Mouse (Mus musculus) limb, embryonic 14.5 days (tissue): ENCODE data around the gene Epha5. TPM values are rescaled to one million over a fixed set of nuclear protein-coding genes. Genes with fewer than 3 reads are reported as not detected.

Experiments used
- ATAC-seq: fragments of 200-750 bp; cut with Nextera tagmentation; 2 replicates; pipeline ENCODE4 v1.8.0; 2017; ENCODE audit warnings: low read depth, moderate number of reproducible peaks, moderate TSS enrichment; ENCODE audit not compliant: low FRiP score
- DNase-seq: peaks from one replicate; pipeline ENCODE4 v3.0.0-alpha.2; 2015; ENCODE audit warnings: low spot score
- H3K27ac ChIP-seq: fragments of 300-500 bp; sonication (generic); replicated peaks from 2 replicates; pipeline ENCODE4 v1.5.1; 2014; ENCODE audit warnings: low read depth, mild to moderate bottlenecking, low read length, moderate library complexity, mixed read lengths
- H3K27me3 ChIP-seq: fragments of 300-500 bp; sonication (generic); 2 replicates; pipeline ENCODE4 v1.6.1; 2014; ENCODE audit warnings: low read length, mixed read lengths; ENCODE audit not compliant: control insufficient read depth, insufficient read depth
- H3K36me3 ChIP-seq: fragments of 300-500 bp; sonication (generic); 2 replicates; pipeline ENCODE4 v1.6.1; 2014; ENCODE audit warnings: mild to moderate bottlenecking, low read length, moderate library complexity, mixed read lengths; ENCODE audit not compliant: control insufficient read depth, insufficient read depth
- H3K4me1 ChIP-seq: fragments of 300-500 bp; sonication (generic); 2 replicates; pipeline ENCODE4 v1.6.1; 2014; ENCODE audit warnings: antibody characterized with exemption, low read length, mixed read lengths; ENCODE audit not compliant: control insufficient read depth, insufficient read depth
- H3K4me2 ChIP-seq: fragments of 300-500 bp; sonication (generic); replicated peaks from 2 replicates; pipeline ENCODE4 v1.6.1; 2014; ENCODE audit warnings: low read depth, mild to moderate bottlenecking, low read length, moderate library complexity; ENCODE audit not compliant: severe bottlenecking
- H3K4me3 ChIP-seq: fragments of 300-500 bp; sonication (generic); replicated peaks from 2 replicates; pipeline ENCODE4 v1.5.1; 2014; ENCODE audit warnings: low read length
- H3K9ac ChIP-seq: fragments of 300-500 bp; sonication (generic); 2 replicates; pipeline ENCODE4 v1.6.1; 2014; ENCODE audit warnings: mild to moderate bottlenecking, low read depth, low read length, moderate library complexity; ENCODE audit not compliant: severe bottlenecking
- H3K9me3 ChIP-seq: fragments of 300-500 bp; sonication (generic); 2 replicates; pipeline ENCODE4 v1.6.1; 2016; ENCODE audit warnings: low read length; ENCODE audit not compliant: control insufficient read depth
- POLR2A ChIP-seq: fragments of 200-500 bp; IDR thresholded peaks from 2 replicates; pipeline ENCODE4 v1.8.0; 2012; ENCODE audit warnings: inconsistent platforms, mild to moderate bottlenecking, moderate library complexity, borderline replicate concordance; ENCODE audit not compliant: insufficient read depth, insufficient read length; ENCODE audit errors: extremely low read depth
- WGBS: fragments of 180-500 bp; shearing (Covaris S2); extraction: QIAGEN DNeasy Blood & Tissue Kit; methylation state at CpG from one replicate; pipeline ENCODE4 v1.1.7; 2014; 5-methylcytosine and 5-hydroxymethylcytosine counted together
- polyA plus RNA-seq, 2 experiments: library from polyadenylated mRNA; depleted of rRNA in 1 of 2; stranded (reverse) in 1 of 2; unstranded in 1 of 2; fragments of >200 nt; fragmentation: Nextera tagmentation in 1 of 2; extraction: Ambion mirVana in 1 of 2; gene quantifications; 2 replicates each; pipeline versions ENCODE4 v1.2.1 to v1.2.3; 2012 to 2014

Epha5 gene
- polyA plus RNA-seq, 2 experiments, result 4.0 to 6.2 TPM

DNA sequence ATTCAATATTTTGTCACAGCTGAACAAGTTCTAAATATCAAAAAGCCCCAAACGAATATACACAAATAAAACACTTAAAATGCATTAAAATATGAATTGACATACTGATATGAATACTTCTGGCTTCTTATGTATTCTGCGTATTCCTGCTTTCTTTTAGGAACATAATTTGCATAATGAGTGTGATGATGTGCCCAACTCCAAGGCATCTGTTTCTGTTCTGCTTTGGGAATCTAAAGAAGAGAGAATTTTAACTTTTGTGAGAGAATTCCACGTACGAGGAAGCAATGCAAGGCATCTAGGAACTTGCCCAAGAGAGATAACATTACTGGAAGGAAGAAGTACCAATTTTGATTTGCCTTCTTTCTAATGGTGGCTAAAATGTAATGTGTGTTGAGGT, 151.8 kb downstream of the Epha5 start:
- DNase-seq, result no peak
- no peak for TF ChIP-seq POLR2A
- no peak overlapping the region for H3K4me3 ChIP-seq
- WGBS, result 83% methylated on average over 4 of the region's 4 CpGs
- no peaks in the 10 kb centered on the region for H3K9me3 ChIP-seq
- H3K9ac ChIP-seq, result no peak overlapping the region
- no peaks in the 10 kb centered on the region for H3K27me3 ChIP-seq
- no peak overlapping the region for H3K4me2 ChIP-seq
- H3K36me3 ChIP-seq, result no peaks in the 10 kb centered on the region
- no peak for ATAC-seq
- no peaks in the 10 kb centered on the region for H3K4me1 ChIP-seq
- H3K27ac ChIP-seq, result no peak overlapping the region

- no peaks in the 10 kb centered on the region for H3K4me1 ChIP-seq
- H3K27ac ChIP-seq, result no peak overlapping the region
- H3K4me3 ChIP-seq, result no peak overlapping the region
- no peaks in the 10 kb centered on the region for H3K27me3 ChIP-seq
- H3K9me3 ChIP-seq, result no peaks in the 10 kb centered on the region
- no peak for DNase-seq
- WGBS, result 19% methylated on average over 6 of the region's 6 CpGs
- TF ChIP-seq POLR2A, result no peak
- no peak overlapping the region for H3K4me2 ChIP-seq
- no peaks in the 10 kb centered on the region for H3K36me3 ChIP-seq
- no peak for ATAC-seq
- no peak overlapping the region for H3K9ac ChIP-seq
Measured at GRCm38 (mm10) chr5:84263999-84264398, 153.2 kb downstream of the Epha5 start.

DNA sequence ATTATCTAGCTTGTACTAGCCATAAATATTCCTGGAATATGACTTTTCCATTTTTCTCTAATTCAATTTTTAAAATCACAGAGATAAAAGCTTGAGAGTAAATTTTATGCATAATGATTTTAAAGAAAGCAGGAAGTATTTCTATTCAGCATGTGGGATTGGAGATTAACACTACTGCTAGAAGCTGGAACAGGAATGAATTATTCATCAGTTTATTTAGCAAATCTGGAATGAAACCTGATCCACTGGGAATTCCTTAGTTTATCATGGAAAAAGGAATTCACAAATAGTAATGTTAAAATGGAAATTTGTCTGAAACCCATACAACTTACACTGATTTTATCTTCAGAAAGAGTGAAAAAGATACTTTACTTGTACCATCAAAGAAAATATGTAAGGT, 187.2 kb downstream of the Epha5 start:
- no peak for ATAC-seq

DNA sequence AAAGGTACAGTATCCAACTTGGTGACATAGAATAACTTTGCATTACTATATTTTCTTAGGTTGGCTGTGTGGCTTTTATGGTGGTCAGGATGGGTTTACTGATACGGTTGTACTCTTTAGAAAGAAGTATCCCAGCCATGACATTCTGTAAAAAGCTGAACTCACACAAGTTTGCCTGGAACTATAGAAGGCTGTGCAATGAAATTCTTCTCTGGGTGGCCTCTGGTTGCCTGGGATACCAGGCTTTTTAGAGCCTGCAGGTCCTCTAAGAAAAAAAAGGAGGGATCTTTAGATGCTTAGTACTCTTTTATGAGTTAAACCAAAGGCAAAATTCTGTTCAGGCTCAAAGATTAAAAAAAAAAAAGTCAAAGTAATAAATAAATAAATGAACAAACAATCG, 208.6 kb downstream of the Epha5 start:
- no peaks in the 10 kb centered on the region for H3K27me3 ChIP-seq
- ATAC-seq, result no peak
- TF ChIP-seq POLR2A, result no peak
- H3K36me3 ChIP-seq, result no peaks in the 10 kb centered on the region
- H3K4me1 ChIP-seq, result no peaks in the 10 kb centered on the region
- WGBS, result 76% methylated on average over 2 of the region's 2 CpGs
- H3K9me3 ChIP-seq, result no peaks in the 10 kb centered on the region
- no peak overlapping the region for H3K9ac ChIP-seq
- no peak overlapping the region for H3K4me2 ChIP-seq
- no peak for DNase-seq
- H3K4me3 ChIP-seq, result no peak overlapping the region
- H3K27ac ChIP-seq, result no peak overlapping the region

More for the DNA sequence above, 187.2 kb downstream of the Epha5 start:
- Histone ChIP-seq H3K4me2 (no peak overlapping the region), H3K4me3 (no peak overlapping the region), H3K36me3 (no peaks in the 10 kb centered on the region), H3K27me3 (no peaks in the 10 kb centered on the region), H3K27ac (no peak overlapping the region), H3K4me1 (no peaks in the 10 kb centered on the region), H3K9ac (no peak overlapping the region), H3K9me3 (no peaks in the 10 kb centered on the region)
- DNase-seq, result no peak
- TF ChIP-seq POLR2A, result no peak

GRCm38 (mm10) chr5:84193348-84193747, 223.8 kb downstream of the Epha5 start:
- WGBS, result 81% methylated on average over 3 of the region's 3 CpGs
- no peak for TF ChIP-seq POLR2A
- ATAC-seq, result no peak

GRCm38 (mm10) chr5:84184189-84184588, 233.0 kb downstream of the Epha5 start:
- no peak for ATAC-seq
- TF ChIP-seq POLR2A, result no peak
- Histone ChIP-seq H3K4me3 (no peak overlapping the region), H3K9ac (no peak overlapping the region), H3K4me1 (no peaks in the 10 kb centered on the region), H3K9me3 (no peaks in the 10 kb centered on the region), H3K4me2 (no peak overlapping the region), H3K27ac (no peak overlapping the region), H3K36me3 (no peaks in the 10 kb centered on the region), H3K27me3 (no peaks in the 10 kb centered on the region)
- no peak for DNase-seq
- WGBS, result 86% methylated on average over 8 of the region's 8 CpGs

More at GRCm38 (mm10) chr5:84193348-84193747, 223.8 kb downstream of the Epha5 start:
- H3K9ac ChIP-seq, result no peak overlapping the region
- no peak overlapping the region for H3K27ac ChIP-seq
- no peak overlapping the region for H3K4me3 ChIP-seq
- H3K4me1 ChIP-seq, result no peaks in the 10 kb centered on the region
- no peak overlapping the region for H3K4me2 ChIP-seq
- H3K36me3 ChIP-seq, result no peaks in the 10 kb centered on the region
- no peaks in the 10 kb centered on the region for H3K27me3 ChIP-seq
- H3K9me3 ChIP-seq, result no peaks in the 10 kb centered on the region
- DNase-seq, result no peak
